17 mouse cellular contexts compared by ENCODE assay signal in genomic region chr11:56441071-56441470, GRCm38 (mm10).
DNase-seq lines count a peak whose midpoint lies in the region; ATAC-seq lines count a peak whose summit lies in the region.
"Had no signal": no experiment of that assay in that cellular context is flagged by ENCODE, and none has a peak within 500 bp of the region (broad histone marks: within the 10 kb centered on the region; RNA-seq: fewer than 3 reads in every experiment).

No protein-coding gene starts in this region.

- no peaks in the 10 kb centered on the region for H3K27me3 ChIP-seq in embryonic facial prominence, embryonic 11.5 days (ENCODE audit: control insufficient read depth, insufficient read depth, low read length)
- no peaks in the 10 kb centered on the region for H3K27me3 ChIP-seq in embryonic facial prominence, embryonic 10.5 days (replicated peaks; ENCODE audit: low read depth, poor library complexity, severe bottlenecking)
- H3K27me3 ChIP-seq: embryonic facial prominence, embryonic 12.5 days; limb, embryonic 15.5 days; midbrain, embryonic 13.5 days; stomach, embryonic 15.5 days had no signal

- H3K27ac ChIP-seq in embryonic facial prominence, embryonic 11.5 days (replicated peaks; ENCODE audit: low read depth, low read length), result no peak overlapping the region
- no peak overlapping the region for H3K27ac ChIP-seq in embryonic facial prominence, embryonic 10.5 days (replicated peaks)
- H3K27ac ChIP-seq: embryonic facial prominence, embryonic 12.5 days; limb, embryonic 15.5 days; midbrain, embryonic 13.5 days; stomach, embryonic 15.5 days had no signal

- H3K4me3 ChIP-seq in embryonic facial prominence, embryonic 11.5 days (ENCODE audit: low read depth, low read length), result no peak overlapping the region
- no peak overlapping the region for H3K4me3 ChIP-seq in embryonic facial prominence, embryonic 10.5 days
- H3K4me3 ChIP-seq: embryonic facial prominence, embryonic 12.5 days; limb, embryonic 15.5 days; midbrain, embryonic 13.5 days; stomach, embryonic 15.5 days had no signal

- no peaks in the 10 kb centered on the region for H3K9me3 ChIP-seq in embryonic facial prominence, embryonic 11.5 days (replicated peaks; ENCODE audit: control insufficient read depth, low read length)
- H3K9me3 ChIP-seq in embryonic facial prominence, embryonic 10.5 days, result no peaks in the 10 kb centered on the region
- H3K9me3 ChIP-seq: embryonic facial prominence, embryonic 12.5 days; midbrain, embryonic 13.5 days; stomach, embryonic 15.5 days had no signal

- no peaks in the 10 kb centered on the region for H3K4me1 ChIP-seq in embryonic facial prominence, embryonic 11.5 days (ENCODE audit: control insufficient read depth, insufficient read depth, low read length)
- peaks cover 8% of the 10 kb centered on the region; the same call in 1 of the 2 replicates for H3K4me1 ChIP-seq in embryonic facial prominence, embryonic 10.5 days
- H3K4me1 ChIP-seq: embryonic facial prominence, embryonic 12.5 days; limb, embryonic 15.5 days; midbrain, embryonic 13.5 days; stomach, embryonic 15.5 days had no signal

- DNase-seq in embryonic facial prominence, embryonic 11.5 days (ENCODE audit: low spot score), result peak; percentile 42
- DNase-seq in embryonic facial prominence, embryonic 10.5 days (ENCODE audit: low spot score), result no peak
- DNase-seq in left cerebral cortex, postnatal 4 days, result peak; percentile 1
- no peak for DNase-seq in left cerebral cortex, adult 8-10 months (ENCODE audit: low spot score in 2 of 2)
- DNase-seq in brain, adult 2 months (ENCODE audit: low read depth, low spot score), result peak; percentile 2
- peak; percentile 28 to 67 for DNase-seq in kidney, postnatal 36 days
- no peak for DNase-seq in thymus, postnatal 14 days
- DNase-seq: B cell, adult 2 months; gastrocnemius, postnatal 36 days; layer of hippocampus, adult 9-11 months; lung, adult 2 months had no signal

- H3K4me2 ChIP-seq in embryonic facial prominence, embryonic 11.5 days (ENCODE audit: low read depth, low read length), result no peak overlapping the region
- H3K4me2 ChIP-seq: embryonic facial prominence, embryonic 12.5 days; heart, embryonic 11.5 days; limb, embryonic 15.5 days; midbrain, embryonic 13.5 days; stomach, embryonic 15.5 days had no signal

- no peak overlapping the region for H3K9ac ChIP-seq in embryonic facial prominence, embryonic 11.5 days (replicated peaks; ENCODE audit: low read length)
- H3K9ac ChIP-seq: embryonic facial prominence, embryonic 12.5 days; limb, embryonic 15.5 days; midbrain, embryonic 13.5 days; stomach, embryonic 15.5 days had no signal

- no peak for ATAC-seq in embryonic facial prominence, embryonic 11.5 days (replicated peaks; ENCODE audit: insufficient number of reproducible peaks, low FRiP score, low TSS enrichment, low read depth)
- ATAC-seq: inflammation-experienced regulatory T-cells, adult 6 months; midbrain, embryonic 13.5 days had no signal

- H3K36me3 ChIP-seq in embryonic facial prominence, embryonic 11.5 days (replicated peaks; ENCODE audit: control insufficient read depth, insufficient read depth, low read depth, low read length), result no peaks in the 10 kb centered on the region
- no peaks in the 10 kb centered on the region for H3K36me3 ChIP-seq in embryonic facial prominence, embryonic 10.5 days (replicated peaks)
- H3K36me3 ChIP-seq: embryonic facial prominence, embryonic 12.5 days; limb, embryonic 15.5 days; midbrain, embryonic 13.5 days; stomach, embryonic 15.5 days had no signal

- 53% methylated on average over 2 of the region's 2 CpGs for WGBS in embryonic facial prominence, embryonic 11.5 days
- WGBS in embryonic facial prominence, embryonic 10.5 days, result 57% methylated on average over 2 of the region's 2 CpGs

- intact Hi-C loops in left cerebral cortex, postnatal 4 days (cut with DNase I), result no loop called here

Comparison
In these comparisons a context has a peak if more than half of its experiments do, and no peak if none do; other contexts are left out.
1. DNase-seq: peak in embryonic facial prominence, embryonic 11.5 days (single experiment), left cerebral cortex, postnatal 4 days (single experiment), brain, adult 2 months (single experiment) and kidney, postnatal 36 days (2 of 2); none in embryonic facial prominence, embryonic 10.5 days (single experiment), left cerebral cortex, adult 8-10 months (0 of 2) and thymus, postnatal 14 days (single experiment).